ENCODE assay signal across 7 mouse cellular contexts in the genomic region with DNA sequence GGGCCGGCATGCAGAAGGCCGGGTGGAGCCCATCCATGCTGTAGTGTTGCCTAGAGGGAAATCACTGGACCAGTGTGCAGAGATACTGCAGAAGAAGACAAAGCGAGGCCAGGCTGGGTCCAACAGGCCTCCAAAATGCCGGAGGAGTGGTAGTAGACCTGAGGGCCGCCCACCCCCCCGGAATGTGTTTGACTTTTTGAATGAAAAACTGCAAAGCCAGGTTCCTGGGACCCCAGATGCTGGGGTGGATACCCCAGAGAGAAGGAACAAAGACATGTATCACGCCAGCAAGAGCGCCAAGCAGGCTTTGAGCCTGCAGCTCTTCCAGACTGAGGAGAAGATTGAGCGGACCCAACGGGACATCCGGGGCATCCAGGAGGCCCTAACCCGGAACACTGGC. TPM values are rescaled to one million over a fixed set of nuclear protein-coding genes. Genes with fewer than 3 reads are reported as not detected.
DNase-seq lines count a peak whose midpoint lies in the region; ATAC-seq and TF ChIP-seq lines count a peak whose summit lies in the region.

Gene Lime1 (plus strand): TSS at position 301 of the 400 bp plus-strand sequence.

- 0 out of 2 replicates have a peak, but pooled peaks cover 3% of the 10 kb centered on the region for H3K4me1 ChIP-seq in liver, embryonic 11.5 days (replicated peaks; ENCODE audit: control insufficient read depth, insufficient read depth, low read length)
- H3K4me1 ChIP-seq in liver, postnatal 0 days (ENCODE audit: insufficient read depth) = no peaks in the 10 kb centered on the region
- no peaks in the 10 kb centered on the region for H3K4me1 ChIP-seq in cortical plate, adult 2 months (ENCODE audit: control insufficient read depth, insufficient read depth, low read length)
- no peaks in the 10 kb centered on the region for H3K4me1 ChIP-seq in hindbrain, embryonic 12.5 days

- peaks cover 42% of the 10 kb centered on the region for H3K36me3 ChIP-seq in liver, embryonic 11.5 days (ENCODE audit: control insufficient read depth, insufficient read depth, low read length)
- peaks cover 31% of the 10 kb centered on the region for H3K36me3 ChIP-seq in liver, postnatal 0 days (replicated peaks; ENCODE audit: insufficient read depth, low read length)
- H3K36me3 ChIP-seq in hindbrain, embryonic 12.5 days = peaks cover 63% of the 10 kb centered on the region

- TF ChIP-seq EP300 in liver, postnatal 0 days (IDR thresholded peaks at IDR 0.05; ENCODE audit: low read depth) = no peak

- no peak within 1 kb of the TSS for H3K27ac ChIP-seq in liver, embryonic 11.5 days (ENCODE audit: low read depth, low read length)
- no peak within 1 kb of the TSS for H3K27ac ChIP-seq in liver, postnatal 0 days (ENCODE audit: low read depth)
- H3K27ac ChIP-seq in cortical plate, adult 2 months (ENCODE audit: insufficient read depth, low read length) = no peak within 1 kb of the TSS
- H3K27ac ChIP-seq in hindbrain, embryonic 12.5 days = no peak within 1 kb of the TSS

- H3K9ac ChIP-seq in liver, embryonic 11.5 days (ENCODE audit: low read depth, low read length) = no peak within 1 kb of the TSS
- no peak within 1 kb of the TSS for H3K9ac ChIP-seq in liver, postnatal 0 days (replicated peaks)
- H3K9ac ChIP-seq in hindbrain, embryonic 12.5 days = no peak within 1 kb of the TSS

- TF ChIP-seq POLR2A in cortical plate, adult 2 months (IDR thresholded peaks at IDR 0.05; ENCODE audit: extremely low read depth, insufficient read depth, low read length) = no peak

- no peaks in the 10 kb centered on the region for H3K27me3 ChIP-seq in liver, embryonic 11.5 days (replicated peaks; ENCODE audit: control insufficient read depth, insufficient read depth, low read length)
- H3K27me3 ChIP-seq in liver, postnatal 0 days (ENCODE audit: insufficient read depth, low read length) = no peaks in the 10 kb centered on the region
- H3K27me3 ChIP-seq in hindbrain, embryonic 12.5 days = no peaks in the 10 kb centered on the region

- H3K9me3 ChIP-seq in liver, embryonic 11.5 days (ENCODE audit: control insufficient read depth, low read length) = no peaks in the 10 kb centered on the region
- no peaks in the 10 kb centered on the region for H3K9me3 ChIP-seq in liver, postnatal 0 days (ENCODE audit: low read length)
- H3K9me3 ChIP-seq in hindbrain, embryonic 12.5 days (replicated peaks) = no peaks in the 10 kb centered on the region

- no peak within 1 kb of the TSS for H3K4me3 ChIP-seq in liver, embryonic 11.5 days (ENCODE audit: low read depth, low read length)
- no peak within 1 kb of the TSS for H3K4me3 ChIP-seq in liver, postnatal 0 days (ENCODE audit: low read depth, low read length)
- no peak within 1 kb of the TSS for H3K4me3 ChIP-seq in cortical plate, adult 2 months (ENCODE audit: insufficient read depth, low read length)
- H3K4me3 ChIP-seq in hindbrain, embryonic 12.5 days = no peak within 1 kb of the TSS

- TF ChIP-seq CTCF in liver, postnatal 0 days (IDR thresholded peaks at IDR 0.05; ENCODE audit: low read depth) = no peak
- TF ChIP-seq CTCF in cortical plate, adult 2 months (IDR thresholded peaks at IDR 0.05; ENCODE audit: extremely low read depth, insufficient read depth, low read length) = no peak

- ATAC-seq in liver, embryonic 11.5 days (replicated peaks; ENCODE audit: low FRiP score) = no peak
- ATAC-seq in liver, postnatal 0 days = no peak
- ATAC-seq in hindbrain, embryonic 12.5 days (ENCODE audit: low FRiP score) = no peak
- no peak for ATAC-seq in megakaryocyte-erythroid progenitor cell, adult 5-6 weeks (replicated peaks; ENCODE audit: low FRiP score, low TSS enrichment, poor library complexity, severe bottlenecking)

- no peak for DNase-seq in liver, embryonic 11.5 days (ENCODE audit: low spot score)
- DNase-seq in liver, postnatal 0 days = no peak
- no peak for DNase-seq in kidney, adult 9 months
- DNase-seq in cerebellum, adult 18-20 months = no peak

- WGBS in liver, embryonic 11.5 days = 92% methylated on average over 12 of the region's 12 CpGs
- 90% methylated on average over 12 of the region's 12 CpGs for WGBS in liver, postnatal 0 days (ENCODE audit: insufficient replicate concordance)
- 93% methylated on average over 12 of the region's 12 CpGs for WGBS in hindbrain, embryonic 12.5 days

- H3K4me2 ChIP-seq in liver, embryonic 11.5 days = no peak within 1 kb of the TSS
- H3K4me2 ChIP-seq in liver, postnatal 0 days (ENCODE audit: low read depth, low read length) = no peak within 1 kb of the TSS
- H3K4me2 ChIP-seq in hindbrain, embryonic 12.5 days (replicated peaks) = no peak within 1 kb of the TSS

RNA-seq across cellular contexts. Expression of gene Lime1, which starts in this region (rescaled TPM):
- 17.0 and 20.2 TPM in 2 replicates for polyA plus RNA-seq in liver, embryonic 11.5 days (2014; fragmentation: Nextera tagmentation; extraction: Ambion mirVana)
- 3.7 and 4.0 TPM in 2 replicates for polyA plus RNA-seq in liver, postnatal 0 days (2015; fragmentation: Nextera tagmentation; extraction: Ambion mirVana)
- polyA plus RNA-seq in cortical plate, adult 2 months (2012; rRNA removed) = 66.5 and 71.4 TPM in 2 replicates
- polyA plus RNA-seq in hindbrain, embryonic 12.5 days (2016; fragmentation: Nextera tagmentation; extraction: Ambion mirVana) = 37.8 and 41.8 TPM in 2 replicates
- total RNA-seq in megakaryocyte-erythroid progenitor cell, adult 5-6 weeks (2014; fragmentation: Nextera tagmentation) = 31.0 and 50.4 TPM in 2 replicates
- total RNA-seq in megakaryocyte-erythroid progenitor cell, adult 5-6 weeks (2017) = 19.8 and 26.8 TPM in 2 replicates
